Mouse (Mus musculus): ENCODE results near the gene Slc16a3. TPM values are rescaled to one million over a fixed set of nuclear protein-coding genes. Genes with fewer than 3 reads are reported as not detected.

Slc16a3 gene
- polyA plus RNA-seq, 1 experiment from 2014 or later: 81.7 TPM

DNA sequence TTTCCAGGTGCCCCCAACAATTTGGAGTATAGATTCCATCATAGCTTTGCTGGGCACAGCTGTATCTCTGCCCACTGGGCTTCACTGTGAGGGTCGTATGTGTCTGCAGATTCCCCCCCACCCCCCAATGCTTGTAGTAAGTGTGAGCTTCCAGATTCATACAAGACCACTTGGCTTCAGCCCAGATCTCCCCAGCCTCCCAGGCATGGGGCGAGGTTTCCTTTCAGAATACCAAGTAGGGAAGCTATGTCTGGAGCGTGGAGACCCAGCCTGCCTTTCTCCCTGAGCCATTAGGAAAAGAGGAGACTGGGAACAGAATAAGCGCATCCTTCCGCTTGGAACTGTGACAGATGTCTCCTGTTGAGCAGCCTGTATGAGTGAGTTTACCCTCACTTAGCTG, 45.3 kb downstream of the Slc16a3 start:
- WGBS (ENCODE audit: insufficient replicate concordance): 77% methylated on average over 5 of the region's 5 CpGs
- Histone ChIP-seq H3K9ac (no peak overlapping the region), H3K27ac (no peak overlapping the region), H3K36me3 (no peaks in the 10 kb centered on the region), H3K4me1 (replicated peaks) (peaks cover 46% of the 10 kb centered on the region), H3K4me2 (no peak overlapping the region), H3K27me3 (no peaks in the 10 kb centered on the region), H3K4me3 (replicated peaks) (no peak overlapping the region), H3K9me3 (replicated peaks) (no peaks in the 10 kb centered on the region)
- no peak for ATAC-seq (ENCODE audit: low read depth)
- DNase-seq: no peak

- Histone ChIP-seq H3K4me3 (replicated peaks) (no peak overlapping the region), H3K9ac (no peak overlapping the region), H3K4me1 (replicated peaks) (peaks cover 35% of the 10 kb centered on the region), H3K4me2 (no peak overlapping the region), H3K27me3 (no peaks in the 10 kb centered on the region), H3K9me3 (replicated peaks) (no peaks in the 10 kb centered on the region), H3K36me3 (no peaks in the 10 kb centered on the region), H3K27ac (no peak overlapping the region)
- ATAC-seq (ENCODE audit: low read depth) (no peak), DNase-seq (no peak)
- 71% methylated on average over 6 of the region's 6 CpGs for WGBS (ENCODE audit: insufficient replicate concordance)
Observed at GRCm38 (mm10) chr11:120994741-120995140, 46.5 kb downstream of the Slc16a3 start.

GRCm38 (mm10) chr11:121001966-121002365, 53.7 kb downstream of the Slc16a3 start:
- Histone ChIP-seq H3K36me3 (no peaks in the 10 kb centered on the region), H3K4me2 (no peak overlapping the region), H3K27me3 (no peaks in the 10 kb centered on the region), H3K27ac (no peak overlapping the region), H3K4me1 (replicated peaks) (0 out of 2 replicates have a peak, but pooled peaks cover 4% of the 10 kb centered on the region), H3K4me3 (replicated peaks) (no peak overlapping the region), H3K9me3 (replicated peaks) (no peaks in the 10 kb centered on the region), H3K9ac (no peak overlapping the region)
- WGBS (ENCODE audit: insufficient replicate concordance): 62% methylated on average over 4 of the region's 4 CpGs
- no peak for DNase-seq
- no peak for ATAC-seq (ENCODE audit: low read depth)

DNA sequence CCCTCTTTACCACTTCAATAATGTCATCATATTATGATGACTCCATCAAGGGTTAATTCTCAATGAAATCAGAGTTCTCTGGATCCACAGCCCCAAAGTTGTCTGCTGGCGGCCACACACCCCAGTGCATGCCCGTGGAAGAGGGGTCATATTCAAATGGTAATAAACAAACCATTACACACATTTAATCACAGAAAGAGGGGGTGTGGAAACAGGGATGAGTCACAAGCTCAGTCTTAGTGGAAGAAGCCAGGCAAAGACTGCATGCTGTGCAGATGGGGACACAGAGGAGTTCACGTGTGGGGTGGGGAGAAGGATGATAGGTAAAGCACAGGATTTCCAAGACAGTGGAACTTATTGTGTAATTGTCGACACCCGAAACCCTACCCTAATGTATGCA, 56.0 kb downstream of the Slc16a3 start:
- Histone ChIP-seq H3K27ac (no peak overlapping the region), H3K9ac (no peak overlapping the region), H3K4me2 (no peak overlapping the region), H3K27me3 (no peaks in the 10 kb centered on the region), H3K9me3 (replicated peaks) (no peaks in the 10 kb centered on the region), H3K4me3 (replicated peaks) (no peak overlapping the region), H3K4me1 (replicated peaks) (0 out of 2 replicates have a peak, but pooled peaks cover 4% of the 10 kb centered on the region), H3K36me3 (no peaks in the 10 kb centered on the region)
- ATAC-seq (ENCODE audit: low read depth): no peak
- DNase-seq: no peak
- 64% methylated on average over 5 of the region's 5 CpGs for WGBS (ENCODE audit: insufficient replicate concordance)

DNA sequence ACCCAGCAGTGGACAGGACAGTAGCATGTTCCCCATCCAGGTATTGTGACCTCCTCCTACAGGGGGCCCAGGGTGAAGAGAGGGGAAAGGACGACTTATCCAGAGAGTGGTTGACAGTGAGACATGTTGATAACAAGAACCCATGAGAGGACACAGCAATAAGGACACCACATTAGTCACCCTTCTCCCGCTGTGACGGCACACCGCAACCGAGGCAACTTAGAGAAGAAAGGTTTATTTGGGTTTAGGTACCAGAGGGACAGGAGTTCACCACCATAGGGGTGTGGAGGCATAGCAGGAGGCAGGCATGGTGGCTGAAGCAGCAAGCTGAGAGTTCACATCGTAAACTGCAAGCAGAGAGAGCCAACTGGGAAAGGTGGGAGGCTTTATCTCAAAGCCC, 57.9 kb downstream of the Slc16a3 start:
- H3K4me3 ChIP-seq (replicated peaks): no peak overlapping the region
- peaks cover 10% of the 10 kb centered on the region; the same call in 1 of the 2 replicates for H3K4me1 ChIP-seq (replicated peaks)
- no peak overlapping the region for H3K9ac ChIP-seq
- no peak for ATAC-seq (ENCODE audit: low read depth)
- WGBS (ENCODE audit: insufficient replicate concordance): 49% methylated on average over 6 of the region's 6 CpGs
- H3K9me3 ChIP-seq (replicated peaks): no peaks in the 10 kb centered on the region
- no peak overlapping the region for H3K27ac ChIP-seq
- no peaks in the 10 kb centered on the region for H3K36me3 ChIP-seq
- no peak overlapping the region for H3K4me2 ChIP-seq
- H3K27me3 ChIP-seq: no peaks in the 10 kb centered on the region
- DNase-seq: no peak

DNA sequence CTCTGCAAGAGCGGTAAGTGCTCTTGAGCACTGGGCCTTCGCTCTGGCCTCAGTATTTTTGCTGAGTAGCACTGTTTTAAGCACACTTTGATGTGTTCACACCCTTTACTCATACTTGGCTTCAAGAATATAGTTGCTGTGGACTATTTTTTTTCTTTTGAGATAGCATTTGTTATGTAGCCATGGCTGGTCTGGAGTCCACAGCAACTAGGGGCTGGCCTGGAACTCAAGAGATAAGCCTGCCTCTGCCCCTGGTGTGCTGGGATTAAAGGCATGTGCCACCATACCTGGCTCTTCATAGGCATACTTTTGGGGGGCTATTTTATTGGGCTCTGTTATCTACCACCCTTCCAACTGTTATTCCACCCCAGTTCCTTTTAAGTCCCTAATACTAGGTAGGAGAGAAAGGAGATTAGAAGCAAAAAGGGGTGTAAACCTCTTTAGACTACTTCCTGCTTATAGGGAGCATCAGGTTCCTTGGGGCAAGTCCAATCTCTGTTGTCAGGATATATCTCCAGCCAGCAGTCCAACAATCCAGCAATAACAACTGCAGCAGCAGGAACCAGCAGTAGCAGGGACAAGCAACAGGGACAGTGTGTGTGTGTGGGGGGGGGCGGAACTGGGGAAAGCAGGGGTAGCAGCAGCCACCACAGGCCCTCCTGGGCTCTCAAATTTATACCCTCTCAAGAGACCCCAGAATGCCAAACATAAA, 61.9 kb downstream of the Slc16a3 start:
- H3K4me2 ChIP-seq: no peak overlapping the region
- no peaks in the 10 kb centered on the region for H3K36me3 ChIP-seq
- no peak overlapping the region for H3K27ac ChIP-seq
- DNase-seq (no peak), ATAC-seq (ENCODE audit: low read depth) (no peak)
- peaks cover 6% of the 10 kb centered on the region; the same call in 1 of the 2 replicates for H3K27me3 ChIP-seq
- H3K4me3 ChIP-seq (replicated peaks): no peak overlapping the region
- H3K9ac ChIP-seq: no peak overlapping the region
- 91% methylated on average over 3 of the region's 3 CpGs for WGBS (ENCODE audit: insufficient replicate concordance)
- H3K9me3 ChIP-seq (replicated peaks): no peaks in the 10 kb centered on the region
- peaks cover 12% of the 10 kb centered on the region; the same call in 1 of the 2 replicates for H3K4me1 ChIP-seq (replicated peaks)

Other genes starting within 250 kb of the Slc16a3 start
- gene Cenpx, start 234.7 kb upstream of the Slc16a3 start, polyA plus RNA-seq (2015; fragmentation: Nextera tagmentation; extraction: Ambion mirVana): 123 and 126 TPM in 2 replicates
- 13.0 and 14.3 TPM in 2 replicates for gene Lrrc45, start 234.6 kb upstream of the Slc16a3 start, polyA plus RNA-seq (2015; fragmentation: Nextera tagmentation; extraction: Ambion mirVana)
- 1.7 and 2.3 TPM in 2 replicates for gene Rac3, start 227.0 kb upstream of the Slc16a3 start, polyA plus RNA-seq (2015; fragmentation: Nextera tagmentation; extraction: Ambion mirVana)
- 8.8 and 9.6 TPM in 2 replicates for gene Dcxr, start 221.2 kb upstream of the Slc16a3 start, polyA plus RNA-seq (2015; fragmentation: Nextera tagmentation; extraction: Ambion mirVana)
- 0.22 TPM in 1 of 2 replicates, not detected in the other for gene Cbr2, start 216.4 kb upstream of the Slc16a3 start, polyA plus RNA-seq (2015; fragmentation: Nextera tagmentation; extraction: Ambion mirVana)
- gene Hmga1b, start 185.7 kb upstream of the Slc16a3 start, polyA plus RNA-seq (2015; fragmentation: Nextera tagmentation; extraction: Ambion mirVana): 4.9 and 6.5 TPM in 2 replicates
- 11.2 and 15.4 TPM in 2 replicates for gene Rfng, start 164.3 kb upstream of the Slc16a3 start, polyA plus RNA-seq (2015; fragmentation: Nextera tagmentation; extraction: Ambion mirVana)
- 102 and 104 TPM in 2 replicates for gene Gps1, start 164.2 kb upstream of the Slc16a3 start, polyA plus RNA-seq (2015; fragmentation: Nextera tagmentation; extraction: Ambion mirVana)
- 82.6 and 86.2 TPM in 2 replicates for gene Dus1l, start 152.1 kb upstream of the Slc16a3 start, polyA plus RNA-seq (2015; fragmentation: Nextera tagmentation; extraction: Ambion mirVana)
- gene Fasn, start 123.9 kb upstream of the Slc16a3 start, polyA plus RNA-seq (2015; fragmentation: Nextera tagmentation; extraction: Ambion mirVana): 15.3 and 17.9 TPM in 2 replicates
- 1.8 TPM in 2 replicates for gene Ccdc57, start 15.6 kb upstream of the Slc16a3 start, polyA plus RNA-seq (2015; fragmentation: Nextera tagmentation; extraction: Ambion mirVana)
- 36.8 and 46.3 TPM in 2 replicates for gene Csnk1d, start 42.9 kb downstream of the Slc16a3 start, polyA plus RNA-seq (2015; fragmentation: Nextera tagmentation; extraction: Ambion mirVana)
- 0.39 and 0.53 TPM in 2 replicates for gene Cd7, start 90.9 kb downstream of the Slc16a3 start, polyA plus RNA-seq (2015; fragmentation: Nextera tagmentation; extraction: Ambion mirVana)
- 0.09 and 0.33 TPM in 2 replicates for gene Sectm1b, start 115.1 kb downstream of the Slc16a3 start, polyA plus RNA-seq (2015; fragmentation: Nextera tagmentation; extraction: Ambion mirVana)
- 0.76 and 1.2 TPM in 2 replicates for gene Sectm1a, start 132.7 kb downstream of the Slc16a3 start, polyA plus RNA-seq (2015; fragmentation: Nextera tagmentation; extraction: Ambion mirVana)
- 0.08 and 0.12 TPM in 2 replicates for gene Tex19.2, start 170.2 kb downstream of the Slc16a3 start, polyA plus RNA-seq (2015; fragmentation: Nextera tagmentation; extraction: Ambion mirVana)
- gene Tex19.1, start 197.7 kb downstream of the Slc16a3 start, polyA plus RNA-seq (2015; fragmentation: Nextera tagmentation; extraction: Ambion mirVana): 0.09 and 0.19 TPM in 2 replicates
- gene Uts2r, start 211.8 kb downstream of the Slc16a3 start, polyA plus RNA-seq (2015; fragmentation: Nextera tagmentation; extraction: Ambion mirVana): not detected in 2 replicates